Mouse (Mus musculus) heart, adult 8-10 months (tissue): Measurements from ENCODE around the gene Abcg5. TPM values are rescaled to one million over a fixed set of nuclear protein-coding genes. Genes with fewer than 3 reads are reported as not detected.
A peak's percentile ranks its signal among the peaks of the same experiment; 100 is the strongest.

Experiments used
- DNase-seq: peaks from one replicate; pipeline ENCODE4 v3.0.0; 2022; ENCODE audit warnings: low spot score
- total RNA-seq, 4 experiments: library from RNA; stranded (reverse); gene quantifications; 2 replicates each; pipeline ENCODE4 v1.2.4; 2022

Gene Abcg5
- total RNA-seq, 4 experiments from 2014 or later, result not detected

- no peak for DNase-seq
Measured at GRCm38 (mm10) chr17:84645119-84645518, 37.7 kb downstream of the Abcg5 start.

- no peak for DNase-seq
Measured at GRCm38 (mm10) chr17:84644292-84645050, 38.3 kb downstream of the Abcg5 start.

DNA sequence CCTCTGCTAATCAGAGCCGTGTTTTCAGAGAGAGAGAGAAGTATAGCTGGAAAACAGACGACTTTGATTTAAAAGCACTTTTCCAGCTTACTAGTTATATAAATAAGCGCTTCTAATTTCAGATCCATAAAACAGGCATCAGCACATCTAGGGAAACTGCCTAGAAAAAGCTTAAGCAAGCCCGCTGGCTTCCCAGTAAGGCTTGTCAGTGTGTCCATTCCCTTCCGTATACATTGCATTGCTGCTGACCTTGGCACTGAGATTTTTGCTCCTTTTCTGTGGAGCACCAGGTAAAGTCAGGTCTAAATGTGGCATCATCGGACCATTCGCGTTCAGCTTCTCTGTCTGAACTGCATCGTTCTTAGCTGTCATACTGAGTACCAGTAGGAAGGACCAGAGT is 40.5 kb downstream of the Abcg5 start:
- DNase-seq, result no peak

- DNase-seq, result no peak
Measured at GRCm38 (mm10) chr17:84641893-84642292, 40.9 kb downstream of the Abcg5 start.

DNA sequence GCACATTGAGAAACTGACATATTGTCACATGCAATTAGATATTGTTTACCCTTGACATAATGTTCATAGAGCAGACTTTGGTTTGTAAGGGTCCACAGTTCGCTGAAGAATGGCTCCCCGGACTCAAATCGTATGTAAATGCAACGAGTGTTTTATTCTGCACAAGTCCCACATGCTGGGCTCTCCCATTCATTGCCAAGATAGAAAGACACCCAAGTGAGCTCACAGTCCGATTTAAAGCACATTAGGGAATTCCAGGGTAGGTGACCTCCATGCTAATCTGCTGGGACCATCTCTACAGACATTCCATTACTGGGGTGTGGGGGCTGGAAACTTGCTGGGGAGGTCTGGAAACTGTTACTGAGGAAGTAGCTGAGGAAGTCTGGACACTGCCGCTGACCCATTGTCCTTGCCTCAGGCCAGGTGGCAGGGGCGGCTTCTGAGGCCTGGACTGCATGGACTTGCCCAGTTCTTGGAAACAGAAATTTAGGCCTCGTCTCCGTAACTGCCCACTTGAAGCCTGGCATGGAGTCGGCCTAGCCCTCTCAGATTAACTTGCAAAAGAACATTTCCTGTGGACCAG is 42.9 kb downstream of the Abcg5 start:
- no peak for DNase-seq

GRCm38 (mm10) chr17:84637971-84638370 is 44.8 kb downstream of the Abcg5 start:
- no peak for DNase-seq

DNA sequence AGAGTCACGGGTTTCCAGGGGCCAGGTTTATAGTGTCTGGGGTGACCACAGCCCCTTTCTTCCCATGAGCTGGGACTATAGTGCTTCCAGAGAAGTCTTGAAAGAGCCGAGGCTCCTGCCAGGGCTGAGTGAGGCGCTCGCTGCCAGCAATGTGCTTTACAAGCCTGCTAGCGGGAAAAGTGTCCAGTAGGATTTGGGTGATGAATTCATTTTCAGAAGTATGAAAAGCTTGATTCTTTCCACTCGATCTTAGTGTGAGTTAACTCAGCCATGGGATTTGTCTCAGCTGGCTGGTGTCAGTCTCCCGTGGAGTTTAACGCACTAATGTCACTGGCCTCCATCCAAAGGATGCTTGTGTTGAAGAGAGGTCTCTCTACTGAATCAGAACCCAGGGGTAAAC is 46.5 kb downstream of the Abcg5 start:
- DNase-seq, result no peak

GRCm38 (mm10) chr17:84633443-84633842 is 49.4 kb downstream of the Abcg5 start:
- DNase-seq, result no peak

DNA sequence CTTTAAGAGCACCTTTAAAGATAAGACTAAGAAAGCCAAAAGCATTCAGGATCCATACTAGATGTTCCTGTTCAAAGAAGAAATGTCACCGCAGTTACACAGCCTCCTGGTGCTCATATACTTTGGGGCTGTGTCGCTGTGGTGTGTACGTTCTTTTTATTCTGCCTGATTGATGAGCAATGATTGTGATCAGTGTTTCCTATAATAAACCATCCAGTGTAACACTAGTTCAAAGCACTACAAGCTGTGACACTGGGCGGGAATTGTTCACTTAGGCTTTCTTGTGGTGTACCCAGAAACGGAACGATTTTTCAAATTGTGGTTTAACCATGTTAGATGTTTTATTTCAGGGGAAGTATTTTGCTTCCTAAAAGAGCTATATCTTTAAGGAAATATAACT is 51.0 kb downstream of the Abcg5 start:
- no peak for DNase-seq

DNA sequence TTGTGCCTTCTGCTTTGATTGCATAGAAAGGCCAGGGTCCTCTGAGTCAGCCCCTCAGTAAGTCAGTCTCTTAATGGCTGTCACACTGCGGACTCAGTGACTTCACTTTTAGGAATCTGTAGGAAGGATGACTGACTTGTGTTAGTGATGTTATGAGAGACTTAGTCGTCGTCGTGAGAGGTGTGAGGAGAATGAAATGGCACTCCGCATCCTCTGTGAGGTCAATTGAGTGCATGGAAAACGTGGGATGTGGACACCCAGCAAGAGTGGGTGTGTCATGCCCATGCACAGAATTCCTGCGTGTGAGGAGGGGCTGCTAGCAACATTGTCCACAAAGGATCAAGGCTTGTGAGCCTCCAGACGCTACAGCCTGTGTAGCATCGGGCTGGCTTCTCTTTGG is 54.2 kb downstream of the Abcg5 start:
- DNase-seq, result no peak

- no peak for DNase-seq
Measured at GRCm38 (mm10) chr17:84627721-84628120, 55.1 kb downstream of the Abcg5 start.

- DNase-seq, result no peak
Measured at GRCm38 (mm10) chr17:84626857-84627305, 55.9 kb downstream of the Abcg5 start.

GRCm38 (mm10) chr17:84626276-84626856 is 56.4 kb downstream of the Abcg5 start, which contains the start of gene Dync2li1:
Dync2li1 (plus strand) TSS chr17:84626496.
- DNase-seq, result peak; percentile 79

GRCm38 (mm10) chr17:84622873-84623272 is 59.9 kb downstream of the Abcg5 start:
- DNase-seq, result no peak

DNA sequence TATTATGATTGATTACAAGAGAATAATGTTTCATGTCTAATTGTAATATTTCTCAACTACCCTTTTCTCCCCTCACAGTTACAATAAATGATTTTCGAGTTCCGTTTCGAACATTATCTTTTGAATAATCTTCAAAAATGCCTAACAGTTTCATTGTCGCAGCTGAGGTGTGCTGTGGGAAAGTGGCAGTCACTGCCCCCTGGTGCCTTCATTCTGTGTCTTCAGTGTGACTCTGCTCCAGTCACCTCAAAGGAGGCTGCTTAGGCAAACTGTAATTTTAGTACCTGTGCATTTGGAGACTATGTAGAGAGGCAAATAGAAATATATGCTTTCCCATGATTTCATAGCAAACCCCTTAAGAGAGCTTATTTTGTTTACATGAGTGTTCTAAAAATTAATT is 60.8 kb downstream of the Abcg5 start:
- no peak for DNase-seq

GRCm38 (mm10) chr17:84621209-84621608 is 61.6 kb downstream of the Abcg5 start:
- DNase-seq, result no peak

DNA sequence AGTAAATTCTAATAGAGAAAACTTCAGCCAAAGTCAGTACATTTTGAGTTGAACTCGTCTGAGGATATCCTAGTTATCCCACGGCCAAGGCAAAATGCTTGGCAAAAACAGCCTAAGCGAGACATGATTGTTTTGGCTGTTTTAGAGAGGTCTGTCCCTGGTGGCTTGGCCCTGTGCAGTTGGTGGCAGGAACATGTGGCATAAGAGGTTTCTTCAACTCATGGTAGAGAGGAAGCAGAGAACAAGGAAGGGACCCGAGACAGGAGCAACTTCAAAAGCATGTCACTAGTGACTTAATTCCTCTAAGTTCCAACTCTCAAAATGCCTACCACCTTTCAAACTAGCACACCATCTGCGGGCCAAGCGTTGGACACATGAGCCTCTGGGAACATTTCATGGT is 62.2 kb downstream of the Abcg5 start:
- no peak for DNase-seq

DNA sequence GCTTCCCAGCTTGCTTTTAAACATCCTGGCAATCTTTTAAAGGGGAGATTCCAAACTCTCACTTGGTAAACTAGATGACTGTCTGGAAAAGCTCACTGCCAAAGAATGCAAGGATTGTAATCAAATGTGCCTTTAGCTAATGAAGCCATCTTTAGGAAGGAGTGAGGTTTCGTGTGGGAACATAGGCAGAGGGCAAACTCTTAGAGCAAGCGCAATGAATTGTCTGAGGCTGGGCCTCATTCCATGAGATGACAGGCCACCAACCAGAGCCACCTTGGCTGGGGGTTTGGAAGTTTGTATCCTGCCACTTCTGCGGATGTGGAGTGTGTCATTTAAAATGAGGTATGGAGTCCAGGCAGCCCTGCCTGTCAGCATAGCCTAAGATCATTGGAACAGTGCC is 62.7 kb downstream of the Abcg5 start:
- no peak for DNase-seq

DNA sequence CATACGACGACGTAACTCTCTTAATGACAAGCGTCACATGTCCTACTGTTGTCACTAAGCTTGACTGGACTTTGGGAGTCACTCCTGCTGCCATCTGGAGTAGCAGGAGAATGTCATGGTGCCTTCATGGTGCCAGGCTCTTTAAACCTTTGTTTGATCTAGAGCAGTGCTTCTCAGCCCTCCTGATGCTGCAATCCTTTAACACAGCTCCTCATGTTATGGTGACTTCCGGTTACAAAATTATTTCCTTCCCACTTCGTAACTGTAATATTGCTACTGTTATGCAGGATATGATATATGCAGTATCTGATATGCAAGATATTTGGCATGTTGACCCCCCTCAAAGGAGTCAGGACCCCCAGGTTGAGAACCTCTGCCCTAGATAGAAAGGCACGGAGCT is 63.7 kb downstream of the Abcg5 start:
- DNase-seq, result no peak

DNA sequence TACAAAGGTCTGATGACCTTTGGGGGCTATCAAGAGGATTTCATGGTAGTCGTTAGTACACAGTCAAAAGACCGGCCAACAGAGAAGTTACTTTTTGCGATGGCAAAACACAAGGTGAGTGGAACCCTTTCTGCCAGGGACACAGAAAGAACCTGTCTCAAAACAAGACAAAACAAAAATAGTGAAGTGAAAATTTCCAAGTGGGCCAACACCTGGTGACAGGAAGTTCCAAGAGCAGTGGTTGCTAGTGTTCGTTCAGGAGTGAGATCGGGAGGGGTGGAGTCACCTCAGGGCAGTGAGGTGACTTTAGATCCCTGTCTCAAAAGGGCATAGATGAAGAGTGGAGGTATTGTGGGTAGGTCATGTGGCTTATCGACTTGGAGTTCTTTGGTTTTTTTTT is 64.9 kb downstream of the Abcg5 start:
- no peak for DNase-seq

DNA sequence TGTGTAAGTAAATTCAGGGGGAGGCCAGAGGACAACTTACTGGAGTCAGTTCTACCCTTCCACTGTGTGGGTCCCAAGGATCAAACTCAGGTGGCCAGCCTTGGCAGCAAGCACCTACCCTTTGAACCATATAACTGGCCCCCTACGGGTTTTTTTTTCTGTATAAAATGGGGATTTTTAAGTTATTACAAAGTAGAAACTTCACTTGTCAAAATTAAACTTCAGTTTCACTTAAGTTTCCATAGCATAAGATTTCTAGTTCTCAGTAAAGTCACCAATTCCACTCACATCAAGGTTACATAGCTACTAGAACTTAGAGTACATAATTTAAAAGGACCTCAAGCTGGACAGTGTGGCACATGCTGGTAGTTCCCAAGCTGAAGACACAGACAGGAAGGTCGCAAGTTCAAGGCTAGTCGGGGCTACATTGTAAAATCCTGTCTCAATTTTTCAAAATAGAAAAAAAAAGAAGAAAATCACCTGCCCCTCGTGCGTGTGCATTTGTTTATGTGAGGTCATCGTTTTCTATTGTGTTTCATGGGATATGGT is 66.2 kb downstream of the Abcg5 start:
- no peak for DNase-seq

DNA sequence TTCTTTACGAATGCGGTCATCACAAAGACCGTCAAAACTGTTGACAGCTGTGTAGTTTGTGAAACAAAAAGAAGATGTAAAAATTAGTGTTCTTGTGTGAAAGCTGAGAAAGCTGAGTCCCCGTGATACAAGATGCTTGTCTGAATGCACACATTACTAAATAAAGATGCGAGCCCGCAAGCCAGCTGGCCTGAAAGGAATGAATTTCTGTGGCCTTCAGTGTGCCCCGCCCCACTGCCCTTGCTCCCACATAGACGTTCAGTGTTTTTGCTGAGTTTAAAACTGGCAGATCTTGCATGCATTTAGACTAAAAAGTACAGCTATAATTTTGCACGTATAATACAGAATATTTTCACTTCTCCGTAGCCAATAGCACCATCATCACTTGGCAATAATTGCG is 67.0 kb downstream of the Abcg5 start:
- DNase-seq, result no peak

DNA sequence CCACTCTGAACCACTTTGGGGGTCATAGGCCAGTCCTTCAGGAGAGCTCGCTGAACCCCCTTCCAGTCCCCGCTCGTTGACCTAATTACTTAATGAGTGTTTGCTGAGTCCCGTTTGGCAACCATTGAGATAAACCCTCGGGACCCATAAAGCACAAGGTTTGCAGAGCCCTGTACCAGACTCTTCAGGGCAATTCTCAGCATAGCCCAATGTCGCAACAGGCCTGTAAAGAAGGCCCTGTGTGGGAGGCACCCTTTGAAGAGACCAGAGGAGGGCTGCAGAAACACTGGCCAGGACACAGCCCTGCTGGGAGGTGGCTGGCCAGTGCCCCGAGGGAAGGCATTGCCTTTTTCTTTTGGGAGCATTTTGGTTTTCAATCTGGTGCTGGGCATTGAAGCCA is 70.8 kb downstream of the Abcg5 start:
- DNase-seq, result no peak
